Mouse (Mus musculus) heart, adult 18-20 months (tissue): ENCODE data around the gene Raet1e. TPM values are rescaled to one million over a fixed set of nuclear protein-coding genes. Genes with fewer than 3 reads are reported as not detected.
"Not testable (repeated sequence)": the region's sequence is repeated elsewhere in the genome, so short reads cannot be mapped to it uniquely, and the experiment has no call there.

ENCODE experiments used
- DNase-seq, 2 experiments: peaks; one replicate each; pipeline ENCODE4 v3.0.0; 2021 to 2022; ENCODE audit warnings: mixed read lengths in 1 of 2
- long read RNA-seq, 2 experiments: library from polyadenylated mRNA; stranded (forward); transcript quantifications; one replicate each; pipeline ENCODE4 v2.0.0; 2021
- total RNA-seq, 2 experiments: library from RNA; stranded (reverse); gene quantifications; 2 replicates each; pipeline ENCODE4 v1.2.3; 2021

Gene Raet1e
- total RNA-seq, result under 1 TPM in 1 of 2 experiments, not detected in 1; 0.39 TPM
- long read RNA-seq, experiment 1, result 0 reads
- long read RNA-seq, experiment 2, partial matches to known transcripts, result 0 of 1 reads
- long read RNA-seq, experiment 2, other reads (novel, unspliced or antisense), result 1 of 1 reads

DNA sequence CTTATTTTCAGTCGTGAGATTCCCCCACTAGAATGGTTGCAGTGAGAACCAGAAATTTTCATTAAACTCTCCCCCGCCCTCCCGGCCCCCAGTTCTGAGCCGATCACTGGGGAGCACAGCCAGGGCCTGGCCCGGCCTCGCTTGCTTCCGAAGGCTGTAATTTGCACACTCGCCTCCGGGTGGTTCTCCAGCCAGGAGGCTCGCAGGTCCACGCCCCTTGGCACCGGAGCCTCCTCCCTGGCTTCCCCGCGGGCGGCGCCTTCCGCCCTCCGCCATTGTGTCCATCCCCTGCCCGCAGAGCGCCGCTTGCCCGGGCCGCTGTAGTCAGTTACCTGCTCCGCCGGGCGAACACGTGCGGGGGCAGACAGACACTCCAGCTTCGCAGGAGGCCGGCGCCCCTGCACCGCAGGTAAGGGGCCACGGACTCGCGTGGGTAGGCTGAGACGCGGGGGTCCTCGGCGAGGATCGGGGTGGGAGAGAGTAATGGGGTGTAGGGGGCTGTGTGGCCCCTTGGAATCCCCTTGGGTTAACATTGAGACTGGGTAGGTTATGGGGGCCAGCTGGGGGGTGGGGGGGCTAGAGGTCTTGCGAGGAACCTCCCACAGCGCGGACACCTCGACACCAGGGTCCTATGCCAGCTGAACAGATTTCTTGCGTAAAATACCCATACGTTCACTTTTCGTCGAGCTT is at the start of gene Raet1e, which contains the start of gene H60b:
Gene Raet1e, plus strand, starts transcription at position 260 of the 690 bp plus-strand sequence.
Gene H60b, plus strand, starts transcription at position 277 of the 690 bp plus-strand sequence.
- peak; percentile 47 to 59 for DNase-seq

GRCm38 (mm10) chr10:22140665-22141280 is 17.6 kb upstream of the Raet1e start:
- DNase-seq, result peak; percentile 77 to 86

- peak in 1 of 2 experiments; percentile 29 for DNase-seq
These were observed 16.2 kb upstream of the Raet1e start for GRCm38 (mm10) chr10:22142194-22142593.

DNA sequence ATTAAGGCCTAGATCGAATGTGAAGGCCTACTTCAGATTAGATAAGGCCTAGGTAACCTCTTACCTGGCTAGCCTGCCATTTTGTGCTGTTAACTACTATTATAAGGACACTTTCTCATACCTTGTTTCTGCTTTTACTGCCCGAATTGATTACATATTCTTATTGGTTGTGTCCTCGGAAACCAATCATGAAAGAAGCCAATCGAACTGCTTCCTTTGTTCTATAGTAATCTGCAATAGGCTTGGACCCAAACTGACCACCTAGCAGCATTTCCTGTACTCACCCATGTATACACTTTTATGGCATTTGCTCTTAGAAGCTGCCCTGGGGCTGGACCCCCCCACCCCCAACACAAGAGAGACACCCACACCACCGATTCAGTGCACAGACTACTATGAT is 15.4 kb upstream of the Raet1e start:
- DNase-seq, result no peak

GRCm38 (mm10) chr10:22148441-22149072 is 9.8 kb upstream of the Raet1e start:
- peak; percentile 83 to 88 for DNase-seq

DNA sequence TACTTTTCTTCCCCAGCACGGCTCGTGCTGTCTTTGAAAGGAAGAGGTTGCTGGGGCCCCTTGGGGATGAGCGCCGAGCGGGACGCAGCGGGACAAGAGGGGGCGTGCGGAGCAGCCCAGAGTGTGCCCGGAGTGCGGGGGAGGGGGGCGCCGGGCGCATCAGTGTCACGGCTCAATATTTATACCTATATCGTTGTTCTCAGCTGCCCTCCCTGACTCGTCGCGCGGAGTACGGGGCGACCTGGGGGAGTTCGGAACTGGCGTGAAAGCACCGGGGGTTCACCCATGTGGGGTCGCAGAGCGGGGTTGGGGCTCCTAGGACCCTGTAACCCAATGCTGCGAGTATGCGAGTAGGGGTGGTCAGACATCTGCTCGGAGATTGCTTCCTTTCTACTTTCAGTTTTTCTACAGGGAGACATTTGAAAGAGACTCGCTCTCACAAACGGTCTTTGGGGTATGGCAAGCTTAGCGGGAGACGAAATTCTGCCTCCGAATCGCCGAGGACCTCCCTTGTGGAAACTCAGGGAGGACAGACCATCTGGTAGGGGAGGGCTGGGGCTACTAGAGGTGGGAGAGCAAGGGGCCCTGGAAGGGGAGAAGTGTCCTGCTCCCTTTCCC is 9.2 kb upstream of the Raet1e start, which contains the start of gene E030030I06Rik:
Gene E030030I06Rik, minus strand, starts transcription at position 198 of the 618 bp plus-strand sequence.
- peak in 1 of 2 experiments; percentile 65 for DNase-seq

DNA sequence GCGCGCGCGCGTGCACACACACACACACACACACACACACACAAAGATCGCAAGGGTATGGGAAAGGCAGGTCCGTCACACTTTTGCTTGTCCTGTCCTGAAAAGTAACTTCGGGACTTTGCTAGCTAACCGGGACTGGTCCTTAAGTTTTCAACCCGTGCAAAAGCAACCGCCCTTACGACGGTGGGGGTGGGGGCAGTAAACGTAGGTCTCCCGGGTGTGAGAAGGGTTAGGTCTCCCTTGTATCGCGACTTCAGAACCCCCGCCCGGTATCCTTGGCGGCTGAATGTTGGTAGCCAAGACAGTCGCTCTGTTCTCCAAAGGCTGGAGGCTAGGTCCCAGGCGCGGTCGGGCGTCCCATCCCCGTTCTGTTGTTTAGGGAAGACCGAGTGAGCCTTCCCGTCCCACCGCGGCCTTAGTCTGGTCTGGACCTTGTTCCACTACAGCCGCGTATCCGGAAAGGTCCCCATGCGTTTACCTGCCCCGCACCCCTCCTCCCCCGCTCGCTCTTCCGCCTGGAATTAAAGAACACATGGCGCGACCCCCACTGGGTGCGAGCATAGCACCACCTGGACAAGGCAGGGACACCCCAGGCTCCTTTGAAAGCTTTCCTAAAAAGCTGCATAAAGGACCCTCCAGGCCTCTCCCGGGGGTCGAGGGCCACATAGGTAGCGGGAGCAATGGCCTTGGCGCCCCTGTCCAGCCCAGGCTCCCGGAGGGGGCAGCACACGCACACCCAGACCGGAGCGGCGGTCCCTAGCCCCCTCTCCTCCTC is 8.5 kb upstream of the Raet1e start:
- peak in 1 of 2 experiments; percentile 59 for DNase-seq

DNA sequence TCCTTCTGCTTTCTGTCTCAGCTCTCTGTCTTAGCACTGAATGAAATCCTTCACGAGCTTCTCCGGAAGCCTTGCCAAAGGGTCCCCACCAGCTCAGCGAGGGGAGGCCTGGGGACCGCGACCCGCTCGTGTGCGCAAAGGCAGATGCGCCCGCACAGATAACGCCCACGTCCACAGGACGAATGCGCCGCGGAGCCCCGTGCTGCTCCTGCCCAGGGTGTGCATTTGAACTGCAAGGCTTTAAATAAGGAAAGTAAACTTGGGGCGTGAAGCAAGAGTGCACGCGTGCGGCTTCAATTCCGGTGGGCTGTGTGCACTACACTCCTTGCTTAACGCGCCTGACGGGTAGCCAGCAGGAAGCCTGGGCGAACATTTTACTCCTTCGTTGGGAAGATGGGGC is 7.8 kb upstream of the Raet1e start:
- DNase-seq, result peak in 1 of 2 experiments; percentile 49

- DNase-seq, result peak in 1 of 2 experiments; percentile 29
These were observed 7.1 kb upstream of the Raet1e start for GRCm38 (mm10) chr10:22151056-22151862.

GRCm38 (mm10) chr10:22151863-22152640 is 6.3 kb upstream of the Raet1e start:
- DNase-seq, result peak in 1 of 2 experiments; percentile 48

DNA sequence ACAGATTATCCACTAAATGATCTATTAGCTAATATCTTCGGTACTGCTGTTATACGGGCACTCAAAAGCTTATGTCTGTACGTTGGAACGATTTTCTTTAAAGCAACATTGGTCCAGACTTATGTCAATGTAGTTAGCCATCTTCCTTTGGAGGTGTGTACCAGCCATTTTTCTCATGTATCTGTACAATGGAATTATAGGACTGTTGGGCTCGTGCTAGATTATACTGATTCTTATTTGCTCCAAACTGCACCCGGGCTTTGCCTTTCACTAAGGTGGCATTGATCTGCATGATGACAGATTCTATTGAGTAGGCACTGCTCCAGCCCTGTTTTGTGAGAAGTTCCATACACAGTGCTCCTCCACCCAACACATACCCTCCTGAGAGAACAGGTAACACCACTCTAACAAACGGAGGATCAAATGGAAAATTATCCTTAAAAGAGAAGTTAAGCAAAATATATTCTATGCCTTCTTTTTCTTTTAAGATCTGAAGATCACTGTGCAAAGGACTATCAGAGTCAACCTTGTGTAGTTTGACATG is 5.2 kb upstream of the Raet1e start:
- peak in 1 of 2 experiments; percentile 41 for DNase-seq

DNA sequence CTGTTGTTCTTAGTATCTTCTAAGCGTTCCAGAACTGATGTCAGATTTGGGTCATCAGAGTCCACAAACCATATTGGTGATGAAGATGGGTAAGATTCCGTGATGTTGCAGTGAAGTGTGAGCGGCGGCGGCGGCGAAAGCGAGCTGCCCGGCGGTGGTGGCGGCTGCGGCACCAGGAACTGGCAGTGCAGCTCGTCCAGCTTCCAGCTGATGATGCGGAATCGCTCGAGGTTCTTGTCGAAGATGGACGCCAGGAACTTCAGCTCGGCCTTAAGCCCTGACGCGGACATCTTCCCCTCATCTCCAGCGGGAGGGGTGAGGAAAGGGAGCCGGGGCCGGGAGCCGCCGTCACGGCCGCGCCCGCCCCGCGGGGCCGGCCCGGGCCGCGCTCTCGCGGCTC is 4.2 kb upstream of the Raet1e start:
- DNase-seq, result peak in 1 of 2 experiments; percentile 49

- DNase-seq, result no peak
These were observed 3.2 kb upstream of the Raet1e start for GRCm38 (mm10) chr10:22154871-22155799.

GRCm38 (mm10) chr10:22159131-22159561 is 777 bp downstream of the Raet1e start:
- DNase-seq, result no peak

DNA sequence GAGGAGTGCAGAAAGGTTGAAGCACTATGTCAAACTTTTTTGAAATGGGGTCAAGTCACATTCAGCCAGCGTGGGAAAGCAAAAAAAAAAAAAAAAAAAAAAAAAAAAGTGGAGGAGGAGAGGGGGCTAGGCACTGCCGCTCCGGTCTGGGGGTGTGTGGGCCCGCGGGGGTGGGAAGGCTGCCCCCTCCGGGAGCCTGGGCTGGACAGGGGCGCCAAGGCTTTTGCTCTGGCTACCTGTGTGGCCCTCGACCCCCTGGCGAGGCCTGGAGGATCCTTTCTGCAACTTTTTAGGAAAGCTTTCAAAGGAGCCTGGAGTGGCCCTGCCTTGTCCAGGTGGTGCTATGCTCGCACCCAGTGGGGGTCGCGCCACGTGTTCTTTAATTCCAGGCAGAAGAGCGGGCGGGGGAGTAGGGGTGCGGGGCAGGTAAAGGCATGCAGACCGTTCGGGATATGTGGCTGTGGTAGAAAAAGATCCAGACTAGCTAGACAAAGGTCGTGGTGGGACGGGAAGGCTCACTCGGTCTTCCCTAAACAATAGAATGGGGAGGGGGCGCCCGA is 1.3 kb downstream of the Raet1e start:
- DNase-seq, result no peak

GRCm38 (mm10) chr10:22163279-22163678 is 4.9 kb downstream of the Raet1e start:
- not testable (repeated sequence) for DNase-seq

GRCm38 (mm10) chr10:22163705-22164583 is 5.6 kb downstream of the Raet1e start:
- DNase-seq, result peak; percentile 68 to 85
